Mouse (Mus musculus) bone marrow macrophage, adult 2 months (primary cell): Measurements from ENCODE around the gene Casp12. TPM values are rescaled to one million over a fixed set of nuclear protein-coding genes. Genes with fewer than 3 reads are reported as not detected.
"Not testable (repeated sequence)": the region's sequence is repeated elsewhere in the genome, so short reads cannot be mapped to it uniquely, and the experiment has no call there.

Experiments
- H3K27ac ChIP-seq: 2 replicates; pipeline ENCODE4 v1.5.1; 2012; ENCODE audit warnings: low read depth, low read length; ENCODE audit not compliant: insufficient read depth
- H3K4me1 ChIP-seq: 2 replicates; pipeline ENCODE4 v1.6.1; 2012; ENCODE audit warnings: low read length; ENCODE audit not compliant: control insufficient read depth, insufficient read depth
- H3K4me3 ChIP-seq: 2 replicates; pipeline ENCODE4 v1.5.1; 2012; ENCODE audit warnings: mild to moderate bottlenecking, low read length, moderate library complexity; ENCODE audit not compliant: insufficient read depth
- CTCF ChIP-seq: IDR thresholded peaks from 2 replicates; pipeline ENCODE4 v1.5.1; 2012; ENCODE audit warnings: low read depth, mild to moderate bottlenecking, low read length, moderate library complexity
- POLR2A ChIP-seq: IDR thresholded peaks from 2 replicates; pipeline ENCODE4 v1.6.1; 2012; ENCODE audit warnings: mild to moderate bottlenecking, low read depth, low read length, borderline replicate concordance
- polyA plus RNA-seq: library from polyadenylated mRNA; stranded (reverse); fragments of >200 nt; gene quantifications from 2 replicates; pipeline ENCODE4 v1.2.4, GENCODE M21; 2012; ENCODE audit not compliant: missing spikeins, insufficient read depth, insufficient read length

Gene Casp12
- polyA plus RNA-seq, 1 experiment = 0.52 TPM

- Histone ChIP-seq H3K4me3 (no peak overlapping the region), H3K4me1 (peaks cover 13% of the 10 kb centered on the region), H3K27ac (peak overlapping the region; percentile 19; the same call in 1 of the 2 replicates)
- no peak for TF ChIP-seq POLR2A
- no peak for TF ChIP-seq CTCF
These were observed 11.8 kb upstream of the Casp12 start for GRCm38 (mm10) chr9:5333422-5333821.

GRCm38 (mm10) chr9:5343092-5343491 lies 2.1 kb upstream of the Casp12 start:
- H3K27ac ChIP-seq = no peak overlapping the region
- TF ChIP-seq CTCF (no peak), POLR2A (no peak)

GRCm38 (mm10) chr9:5344090-5344489 lies 1.1 kb upstream of the Casp12 start:
- H3K4me1 ChIP-seq = peaks cover 4% of the 10 kb centered on the region
- no peak overlapping the region for H3K27ac ChIP-seq
- TF ChIP-seq POLR2A = no peak
- no peak for TF ChIP-seq CTCF
- no peak overlapping the region for H3K4me3 ChIP-seq

More at GRCm38 (mm10) chr9:5343092-5343491, 2.1 kb upstream of the Casp12 start:
- Histone ChIP-seq H3K4me1 (peaks cover 4% of the 10 kb centered on the region), H3K4me3 (no peak overlapping the region)

- H3K4me1 ChIP-seq = peaks cover 4% of the 10 kb centered on the region
- no peak overlapping the region for H3K27ac ChIP-seq
- TF ChIP-seq POLR2A (no peak), CTCF (no peak)
- no peak overlapping the region for H3K4me3 ChIP-seq
These were observed 2.2 kb downstream of the Casp12 start for GRCm38 (mm10) chr9:5347381-5347780.

- no peak overlapping the region for H3K4me3 ChIP-seq
- TF ChIP-seq CTCF (no peak), POLR2A (no peak)
- H3K4me1 ChIP-seq = no peaks in the 10 kb centered on the region
- H3K27ac ChIP-seq = no peak overlapping the region
These were observed 8.4 kb downstream of the Casp12 start for GRCm38 (mm10) chr9:5353673-5354072.

- no peaks in the 10 kb centered on the region for H3K4me1 ChIP-seq
- TF ChIP-seq POLR2A (no peak), CTCF (no peak)
- H3K4me3 ChIP-seq = no peak overlapping the region
These were observed 11.6 kb downstream of the Casp12 start for GRCm38 (mm10) chr9:5356801-5357200.

GRCm38 (mm10) chr9:5393561-5393960 lies 48.3 kb downstream of the Casp12 start:
- H3K4me1 ChIP-seq = no peaks in the 10 kb centered on the region

More at GRCm38 (mm10) chr9:5356801-5357200, 11.6 kb downstream of the Casp12 start:
- no peak overlapping the region for H3K27ac ChIP-seq

GRCm38 (mm10) chr9:5395861-5396260 lies 50.6 kb downstream of the Casp12 start:
- H3K4me1 ChIP-seq, H3K4me3 ChIP-seq, H3K27ac ChIP-seq: not testable (repeated sequence)

More at GRCm38 (mm10) chr9:5393561-5393960, 48.3 kb downstream of the Casp12 start:
- no peak for TF ChIP-seq POLR2A
- no peak for TF ChIP-seq CTCF
- Histone ChIP-seq H3K27ac (no peak overlapping the region), H3K4me3 (no peak overlapping the region)

GRCm38 (mm10) chr9:5410988-5411568 lies 65.8 kb downstream of the Casp12 start:
- Histone ChIP-seq H3K4me1 (no peaks in the 10 kb centered on the region), H3K4me3 (no peak overlapping the region), H3K27ac (no peak overlapping the region)
- TF ChIP-seq CTCF (no peak), POLR2A (no peak)

- Histone ChIP-seq H3K4me3 (no peak overlapping the region), H3K27ac (no peak overlapping the region), H3K4me1 (no peaks in the 10 kb centered on the region)
- TF ChIP-seq POLR2A (no peak), CTCF (no peak)
These were observed 67.3 kb downstream of the Casp12 start for GRCm38 (mm10) chr9:5412446-5413111.
